Mouse (Mus musculus) G1E (cell line): ENCODE results near the gene Mrpl24. TPM values are rescaled to one million over a fixed set of nuclear protein-coding genes. Genes with fewer than 3 reads are reported as not detected.

Source experiments
- ATAC-seq: 2 replicates; pipeline ENCODE4 v1.8.0; 2016; ENCODE audit warnings: mild to moderate bottlenecking; ENCODE audit not compliant: insufficient number of reproducible peaks, poor library complexity, low FRiP score, severe bottlenecking; ENCODE audit errors: extremely low read depth
- DNase-seq: peaks from one replicate; pipeline ENCODE4 v3.0.0; 2012; ENCODE audit warnings: low spot score
- H3K27me3 ChIP-seq: 2 replicates; pipeline ENCODE4 v1.6.1; 2012; ENCODE audit warnings: mild to moderate bottlenecking, low read length, inconsistent platforms; ENCODE audit not compliant: insufficient read depth
- H3K36me3 ChIP-seq: replicated peaks from 2 replicates; pipeline ENCODE3; 2012; ENCODE audit warnings: mild to moderate bottlenecking, inconsistent platforms
- H3K4me1 ChIP-seq: 2 replicates; pipeline ENCODE4 v1.6.1; 2012; ENCODE audit warnings: low read depth, low read length, inconsistent platforms, mixed read lengths; ENCODE audit not compliant: insufficient read depth
- H3K4me3 ChIP-seq: 2 replicates; pipeline ENCODE4 v1.5.1; 2012; ENCODE audit warnings: low read depth, mild to moderate bottlenecking, inconsistent platforms, low read length, moderate library complexity, mixed read lengths
- H3K9me3 ChIP-seq: replicated peaks from 2 replicates; pipeline ENCODE4 v1.6.1; 2012; ENCODE audit warnings: inconsistent platforms
- CTCF ChIP-seq: IDR thresholded peaks from 2 replicates; pipeline ENCODE4 v1.5.1; 2012; ENCODE audit warnings: low read depth, low read length, inconsistent platforms, mixed read lengths
- GATA1 ChIP-seq: IDR thresholded peaks from 2 replicates; pipeline ENCODE4 v1.6.1; 2012; ENCODE audit warnings: borderline replicate concordance, low read length, inconsistent platforms, mixed read lengths
- GATA2 ChIP-seq: IDR thresholded peaks from 2 replicates; pipeline ENCODE4 v1.6.1; 2012; ENCODE audit warnings: low read depth, low read length, inconsistent platforms, borderline replicate concordance
- POLR2AphosphoS5 ChIP-seq: IDR thresholded peaks from 2 replicates; pipeline ENCODE4 v1.6.1; 2012; ENCODE audit warnings: low read depth, low read length, inconsistent platforms; ENCODE audit not compliant: insufficient replicate concordance
- TAL1 ChIP-seq: conservative IDR thresholded peaks from 2 replicates; pipeline ENCODE4 v1.6.1; 2012; ENCODE audit warnings: low read depth, low read length, inconsistent platforms, mixed read lengths
- polyA plus RNA-seq: library from polyadenylated mRNA; stranded (reverse); fragments of >175 nt; gene quantifications from 2 replicates; pipeline ENCODE4 v1.2.3, GENCODE M21; 2012
- total RNA-seq, 2 experiments: library from RNA; stranded (forward) in 1 of 2; stranded (reverse) in 1 of 2; fragments of 200-1000 nt in 1 of 2; fragments of >200 nt in 1 of 2; fragmentation: Nextera tagmentation in 1 of 2; gene quantifications; 2 replicates each; pipeline ENCODE4 v1.2.3; 2014 to 2017

Mrpl24 gene
- total and polyA plus RNA-seq, 3 experiments = 24.9 to 317 (median 204) TPM

DNA sequence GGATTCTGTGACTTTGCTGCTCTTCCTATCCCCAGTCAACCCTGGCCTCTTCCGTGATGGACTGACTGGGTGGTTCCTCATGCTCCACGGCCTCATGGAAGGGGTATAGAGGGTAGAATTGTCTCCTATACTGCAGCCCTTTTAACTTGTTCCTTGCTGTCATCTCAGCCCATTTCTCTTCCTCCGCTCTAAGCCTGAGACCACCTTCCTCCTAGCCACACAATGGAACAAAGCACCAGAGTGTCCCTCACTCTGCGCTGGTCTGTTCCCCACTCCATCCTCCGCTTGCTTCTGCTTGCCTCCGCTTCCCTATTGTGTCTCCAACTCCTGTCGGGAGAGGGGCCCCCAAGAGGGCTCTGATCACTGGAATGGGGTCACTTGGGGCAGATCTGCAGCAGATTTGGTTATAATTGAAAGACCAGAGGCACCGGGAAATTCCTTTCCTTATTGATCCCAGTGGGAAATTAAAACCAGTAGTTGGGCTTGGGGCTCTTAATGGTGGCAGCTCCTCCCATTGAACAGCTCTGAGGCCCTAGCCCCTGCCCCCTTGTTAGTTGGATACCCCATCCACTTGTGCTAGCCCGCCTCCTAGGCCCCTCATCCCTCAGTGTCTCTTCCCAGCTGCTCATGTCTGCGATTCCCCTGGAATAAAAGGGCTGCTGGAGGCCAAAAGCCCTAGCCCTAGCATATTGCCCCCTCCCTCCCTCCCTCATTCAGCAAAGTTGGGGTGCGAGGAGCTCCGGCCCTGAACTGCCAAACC, 26.7 kb downstream of the Mrpl24 start:
- Histone ChIP-seq H3K36me3 (peaks cover 49% of the 10 kb centered on the region), H3K4me1 (peaks cover 25% of the 10 kb centered on the region), H3K9me3 (no peaks in the 10 kb centered on the region), H3K4me3 (no peak overlapping the region), H3K27me3 (peaks cover 39% of the 10 kb centered on the region)
- DNase-seq (no peak), ATAC-seq (no peak)
- TF ChIP-seq GATA2 (no peak), POLR2AphosphoS5 (no peak; the same call in 1 of the 2 replicates), CTCF (no peak), GATA1 (no peak), TAL1 (no peak)

DNA sequence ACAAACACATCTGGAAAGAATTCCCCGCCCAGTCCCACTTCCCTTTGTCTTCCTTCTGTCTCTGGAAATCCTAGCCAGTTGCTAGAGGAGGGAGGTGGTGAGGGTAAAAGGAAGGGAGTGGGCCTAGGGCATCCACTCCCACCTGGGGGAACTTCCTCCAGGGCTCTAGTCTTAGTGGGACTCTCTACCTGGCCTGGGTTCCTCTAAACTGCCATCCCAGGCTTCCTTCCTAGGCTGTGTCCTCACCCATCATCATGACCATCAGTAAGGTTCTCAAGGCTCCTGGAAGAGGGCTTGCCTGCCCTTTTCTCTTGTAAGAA, 27.2 kb downstream of the Mrpl24 start:
- peaks cover 25% of the 10 kb centered on the region for H3K4me1 ChIP-seq
- peaks cover 44% of the 10 kb centered on the region for H3K36me3 ChIP-seq
- H3K9me3 ChIP-seq = no peaks in the 10 kb centered on the region
- TF ChIP-seq CTCF = no peak
- no peak for TF ChIP-seq GATA1
- ATAC-seq (no peak), DNase-seq (no peak)
- H3K4me3 ChIP-seq = no peak overlapping the region
- H3K27me3 ChIP-seq = peaks cover 41% of the 10 kb centered on the region

DNA sequence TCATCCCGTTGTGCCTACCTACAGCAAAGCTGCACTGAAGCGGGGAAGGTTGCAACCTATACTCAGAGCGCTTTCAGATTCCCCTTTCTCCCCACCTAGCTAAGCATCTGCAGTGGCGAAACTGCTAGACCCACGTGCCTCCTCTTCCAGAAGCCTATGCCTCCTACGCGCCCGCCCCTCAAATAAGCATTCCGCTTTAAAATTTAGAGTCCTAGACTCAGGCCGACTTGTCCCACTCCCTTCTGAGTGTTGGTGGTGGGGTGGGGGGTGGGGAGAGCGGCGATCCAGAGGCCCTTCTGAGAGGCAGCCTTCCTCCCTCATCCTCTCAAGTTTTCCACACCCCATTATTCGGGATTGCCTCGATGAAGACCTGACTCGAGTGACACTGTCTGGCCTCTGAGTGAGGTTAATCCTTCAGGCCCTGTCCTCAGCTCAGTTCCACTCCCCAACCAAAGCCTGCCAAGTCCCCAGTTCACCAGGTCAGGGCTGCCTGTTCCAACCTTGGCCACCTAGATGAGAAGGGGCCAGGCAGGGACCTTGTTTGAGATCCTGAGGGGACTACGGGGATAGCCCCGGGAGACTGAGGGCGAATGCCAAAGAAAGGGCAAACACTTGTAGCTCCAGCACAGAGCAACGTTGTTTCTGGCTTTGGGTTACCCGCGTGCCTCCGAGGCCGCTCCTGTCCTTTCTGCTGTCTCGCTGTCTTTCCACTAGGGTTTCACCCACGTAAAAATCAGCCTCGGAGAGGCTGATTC, 27.9 kb downstream of the Mrpl24 start:
- no peak for ATAC-seq
- H3K4me3 ChIP-seq = no peak overlapping the region
- TF ChIP-seq GATA2 (no peak), CTCF (no peak), POLR2AphosphoS5 (no peak), TAL1 (no peak), GATA1 (no peak)

DNA sequence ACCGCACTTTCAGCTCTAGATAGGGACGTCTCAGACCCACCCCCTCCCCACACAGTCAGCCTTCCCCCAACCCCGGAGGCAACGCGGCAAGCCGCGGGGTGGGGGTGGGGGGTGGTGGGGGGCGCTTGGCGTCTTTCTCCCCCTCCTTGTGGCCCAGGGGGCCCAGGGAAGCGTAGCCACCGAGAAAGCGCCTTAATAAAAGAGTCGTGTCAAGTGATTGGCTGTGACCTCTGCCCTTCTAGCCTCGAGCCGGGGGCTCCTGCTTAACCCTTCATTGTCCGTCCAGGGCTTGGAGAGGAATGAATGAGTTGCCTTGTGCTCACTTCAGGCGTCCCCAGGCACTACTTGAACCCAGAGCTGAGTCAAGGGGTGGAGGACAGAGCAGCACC, 28.5 kb downstream of the Mrpl24 start:
- Histone ChIP-seq H3K9me3 (no peaks in the 10 kb centered on the region), H3K27me3 (peaks cover 54% of the 10 kb centered on the region), H3K36me3 (peaks cover 31% of the 10 kb centered on the region), H3K4me3 (no peak overlapping the region), H3K4me1 (peaks cover 25% of the 10 kb centered on the region)
- TF ChIP-seq TAL1 (no peak), GATA1 (no peak), CTCF (no peak), GATA2 (no peak), POLR2AphosphoS5 (no peak)
- DNase-seq (no peak), ATAC-seq (no peak)

More for the DNA sequence above, 27.9 kb downstream of the Mrpl24 start:
- Histone ChIP-seq H3K9me3 (no peaks in the 10 kb centered on the region), H3K4me1 (peaks cover 25% of the 10 kb centered on the region), H3K36me3 (peaks cover 36% of the 10 kb centered on the region), H3K27me3 (peaks cover 48% of the 10 kb centered on the region)
- no peak for DNase-seq

DNA sequence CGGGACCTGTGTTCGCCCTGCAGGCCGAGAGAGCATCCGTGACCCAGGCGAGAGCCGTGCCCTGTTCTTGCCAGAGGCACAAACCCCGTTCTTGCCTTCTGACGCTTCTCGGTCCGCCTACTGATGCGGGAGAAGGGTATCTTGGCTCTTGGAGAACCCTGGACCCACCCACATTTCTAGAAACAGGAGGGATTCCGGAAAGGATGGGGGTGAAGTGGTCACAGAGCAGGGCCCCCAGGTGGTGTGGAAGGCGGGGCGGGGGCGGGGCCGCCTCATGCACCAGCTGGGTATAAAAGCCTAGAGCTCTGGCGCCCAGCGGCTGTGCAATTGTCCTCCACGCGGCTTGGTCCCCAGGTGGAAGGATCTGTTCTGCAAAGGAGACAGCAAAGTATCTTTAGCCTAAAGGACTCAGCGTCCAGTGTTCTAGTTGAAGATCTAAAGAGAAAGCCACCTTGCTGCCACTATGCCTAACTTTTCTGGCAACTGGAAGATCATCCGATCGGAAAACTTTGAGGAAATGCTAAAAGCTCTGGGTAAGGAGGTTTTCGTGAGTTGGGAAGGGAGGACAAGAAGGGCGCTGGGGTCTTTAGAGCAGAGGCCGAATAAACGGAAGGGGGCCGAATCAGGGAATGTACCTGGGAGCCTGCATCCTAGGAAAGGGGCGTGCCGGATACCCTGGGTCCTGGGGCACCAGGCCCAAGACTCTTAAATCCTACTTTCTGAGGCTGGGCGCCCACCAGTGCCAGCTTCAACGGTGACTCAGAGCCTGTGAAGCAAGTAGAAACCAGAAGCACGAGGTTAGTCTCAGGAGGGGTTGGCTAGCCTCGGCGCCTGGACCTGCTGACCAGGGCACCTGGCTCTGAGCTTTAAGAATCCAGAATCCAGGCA, 29.3 kb downstream of the Mrpl24 start, which contains the start of gene Crabp2:
TSS of gene Crabp2 (plus strand) at position 289 of the 888 bp plus-strand sequence.
- ATAC-seq (no peak), DNase-seq (no peak)
- no peak within 1 kb of the TSS for H3K4me3 ChIP-seq
- H3K4me1 ChIP-seq = peaks cover 25% of the 10 kb centered on the region
- peaks cover 62% of the 10 kb centered on the region for H3K27me3 ChIP-seq
- no peak for TF ChIP-seq GATA1
- no peak for TF ChIP-seq TAL1
- TF ChIP-seq CTCF = no peak
- TF ChIP-seq POLR2AphosphoS5 = no peak
- TF ChIP-seq GATA2 = no peak
- peaks cover 23% of the 10 kb centered on the region for H3K36me3 ChIP-seq
- H3K9me3 ChIP-seq = no peaks in the 10 kb centered on the region

DNA sequence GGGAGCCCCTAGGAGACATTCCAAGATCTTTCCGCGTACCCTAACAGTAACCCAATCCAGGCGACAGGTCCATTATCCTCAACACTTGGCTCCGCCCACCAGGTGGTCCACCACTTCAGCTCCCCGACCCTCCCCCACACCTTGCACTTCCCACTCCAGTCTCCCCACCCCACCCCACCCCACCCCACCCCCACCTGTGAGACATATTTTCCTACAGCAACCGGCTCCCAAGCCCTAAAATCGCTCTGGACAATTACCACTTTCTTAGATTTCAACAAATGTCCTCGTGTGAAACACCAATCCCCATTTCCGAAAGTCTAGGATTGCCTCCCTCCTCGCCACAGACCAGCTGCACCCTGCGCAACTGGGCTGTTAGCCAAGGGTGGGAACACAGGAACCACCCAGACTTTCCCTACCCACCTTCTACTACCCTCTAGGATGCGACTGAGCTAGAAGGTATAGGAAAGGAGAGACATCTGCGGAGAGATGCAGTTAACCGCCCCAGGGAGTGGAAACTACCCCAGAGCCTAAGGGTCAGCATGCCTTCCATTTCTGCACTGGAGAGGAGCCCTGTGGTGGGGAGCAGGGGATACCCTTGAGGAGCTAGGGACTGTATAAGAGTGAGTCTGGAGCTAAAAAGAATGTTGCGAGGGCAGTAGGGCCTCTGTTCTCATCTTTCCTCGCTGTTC, 30.1 kb downstream of the Mrpl24 start:
- Histone ChIP-seq H3K4me3 (no peak overlapping the region), H3K36me3 (peaks cover 15% of the 10 kb centered on the region), H3K4me1 (peaks cover 25% of the 10 kb centered on the region), H3K27me3 (peaks cover 69% of the 10 kb centered on the region), H3K9me3 (no peaks in the 10 kb centered on the region)
- TF ChIP-seq CTCF (no peak), GATA2 (no peak), GATA1 (no peak), TAL1 (no peak), POLR2AphosphoS5 (no peak)
- ATAC-seq (no peak), DNase-seq (no peak)
